Mouse (Mus musculus): ENCODE results near the gene Klhl32. TPM values are rescaled to one million over a fixed set of nuclear protein-coding genes. Genes with fewer than 3 reads are reported as not detected.
"Not testable (repeated sequence)": the region's sequence is repeated elsewhere in the genome, so short reads cannot be mapped to it uniquely, and the experiment has no call there.

Gene Klhl32
- polyA plus RNA-seq, 1 experiment from 2014 or later: 6.4 TPM

GRCm38 (mm10) chr4:24715559-24715958 lies 135.4 kb downstream of the Klhl32 start:
- WGBS: 71% methylated on average over 4 of the region's 4 CpGs
- DNase-seq (ENCODE audit: low spot score, missing footprints) (no peak), ATAC-seq (ENCODE audit: low FRiP score) (no peak)
- Histone ChIP-seq H3K4me3 (ENCODE audit: low read depth, low read length) (no peak overlapping the region), H3K9me3 (ENCODE audit: control insufficient read depth, low read length) (no peaks in the 10 kb centered on the region), H3K4me2 (no peak overlapping the region), H3K27me3 (ENCODE audit: control insufficient read depth, insufficient read depth, low read length) (no peaks in the 10 kb centered on the region), H3K27ac (ENCODE audit: low read depth, low read length) (no peak overlapping the region), H3K36me3 (ENCODE audit: control insufficient read depth, insufficient read depth, low read length) (no peaks in the 10 kb centered on the region), H3K4me1 (ENCODE audit: control insufficient read depth, insufficient read depth, low read length) (no peaks in the 10 kb centered on the region), H3K9ac (ENCODE audit: low read length) (no peak overlapping the region)

GRCm38 (mm10) chr4:24714367-24714766 lies 136.6 kb downstream of the Klhl32 start:
- ATAC-seq (ENCODE audit: low FRiP score): no peak
- no peaks in the 10 kb centered on the region for H3K4me1 ChIP-seq (ENCODE audit: control insufficient read depth, insufficient read depth, low read length)
- H3K4me3 ChIP-seq (ENCODE audit: low read depth, low read length): no peak overlapping the region
- H3K27ac ChIP-seq (ENCODE audit: low read depth, low read length): no peak overlapping the region
- no peak overlapping the region for H3K9ac ChIP-seq (ENCODE audit: low read length)
- no peak overlapping the region for H3K4me2 ChIP-seq
- DNase-seq (ENCODE audit: low spot score, missing footprints): no peak
- no peaks in the 10 kb centered on the region for H3K36me3 ChIP-seq (ENCODE audit: control insufficient read depth, insufficient read depth, low read length)
- H3K27me3 ChIP-seq (ENCODE audit: control insufficient read depth, insufficient read depth, low read length): no peaks in the 10 kb centered on the region
- WGBS: 84% methylated on average over 10 of the region's 10 CpGs
- H3K9me3 ChIP-seq (ENCODE audit: control insufficient read depth, low read length): no peaks in the 10 kb centered on the region

GRCm38 (mm10) chr4:24698528-24699117 lies 152.3 kb downstream of the Klhl32 start:
- 0 out of 2 replicates have a peak, but pooled peaks have one; percentile 48 for ATAC-seq (ENCODE audit: low FRiP score)
- DNase-seq (ENCODE audit: low spot score, missing footprints): peak; percentile 85
- 76% methylated on average over 7 of the region's 7 CpGs for WGBS

GRCm38 (mm10) chr4:24680080-24680479 lies 170.8 kb downstream of the Klhl32 start:
- no peak overlapping the region for H3K27ac ChIP-seq (ENCODE audit: low read depth, low read length)

More at GRCm38 (mm10) chr4:24698528-24699117, 152.3 kb downstream of the Klhl32 start:
- no peaks in the 10 kb centered on the region for H3K27me3 ChIP-seq (ENCODE audit: control insufficient read depth, insufficient read depth, low read length)
- H3K9me3 ChIP-seq (ENCODE audit: control insufficient read depth, low read length): no peaks in the 10 kb centered on the region
- H3K4me3 ChIP-seq (ENCODE audit: low read depth, low read length): no peak overlapping the region
- no peaks in the 10 kb centered on the region for H3K4me1 ChIP-seq (ENCODE audit: control insufficient read depth, insufficient read depth, low read length)
- no peak overlapping the region for H3K4me2 ChIP-seq
- H3K36me3 ChIP-seq (ENCODE audit: control insufficient read depth, insufficient read depth, low read length): no peaks in the 10 kb centered on the region
- H3K9ac ChIP-seq (ENCODE audit: low read length): no peak overlapping the region
- no peak overlapping the region for H3K27ac ChIP-seq (ENCODE audit: low read depth, low read length)

GRCm38 (mm10) chr4:24670007-24670406 lies 180.9 kb downstream of the Klhl32 start:
- no peak for DNase-seq (ENCODE audit: low spot score, missing footprints)
- Histone ChIP-seq H3K4me1 (ENCODE audit: control insufficient read depth, insufficient read depth, low read length) (no peaks in the 10 kb centered on the region), H3K4me2 (no peak overlapping the region), H3K36me3 (ENCODE audit: control insufficient read depth, insufficient read depth, low read length) (no peaks in the 10 kb centered on the region), H3K27ac (ENCODE audit: low read depth, low read length) (no peak overlapping the region), H3K9me3 (ENCODE audit: control insufficient read depth, low read length) (no peaks in the 10 kb centered on the region), H3K4me3 (ENCODE audit: low read depth, low read length) (no peak overlapping the region), H3K27me3 (ENCODE audit: control insufficient read depth, insufficient read depth, low read length) (no peaks in the 10 kb centered on the region), H3K9ac (ENCODE audit: low read length) (no peak overlapping the region)
- no peak for ATAC-seq (ENCODE audit: low FRiP score)
- 88% methylated on average over 10 of the region's 10 CpGs for whole genome bisulfite sequencing

More at GRCm38 (mm10) chr4:24680080-24680479, 170.8 kb downstream of the Klhl32 start:
- Histone ChIP-seq H3K4me2 (no peak overlapping the region), H3K4me1 (ENCODE audit: control insufficient read depth, insufficient read depth, low read length) (no peaks in the 10 kb centered on the region), H3K4me3 (ENCODE audit: low read depth, low read length) (no peak overlapping the region), H3K9ac (ENCODE audit: low read length) (no peak overlapping the region), H3K36me3 (ENCODE audit: control insufficient read depth, insufficient read depth, low read length) (no peaks in the 10 kb centered on the region), H3K27me3 (ENCODE audit: control insufficient read depth, insufficient read depth, low read length) (no peaks in the 10 kb centered on the region), H3K9me3 (ENCODE audit: control insufficient read depth, low read length) (no peaks in the 10 kb centered on the region)
- ATAC-seq (ENCODE audit: low FRiP score) (peak; percentile 68; the same call in 1 of the 2 replicates), DNase-seq (ENCODE audit: low spot score, missing footprints) (no peak)
- 54% methylated on average over 2 of the region's 2 CpGs for WGBS

- Histone ChIP-seq H3K36me3 (ENCODE audit: control insufficient read depth, insufficient read depth, low read length) (no peaks in the 10 kb centered on the region), H3K4me3 (ENCODE audit: low read depth, low read length) (no peak overlapping the region), H3K9ac (ENCODE audit: low read length) (no peak overlapping the region), H3K4me1 (ENCODE audit: control insufficient read depth, insufficient read depth, low read length) (no peaks in the 10 kb centered on the region), H3K4me2 (no peak overlapping the region), H3K27me3 (ENCODE audit: control insufficient read depth, insufficient read depth, low read length) (no peaks in the 10 kb centered on the region), H3K9me3 (ENCODE audit: control insufficient read depth, low read length) (no peaks in the 10 kb centered on the region), H3K27ac (ENCODE audit: low read depth, low read length) (no peak overlapping the region)
- 92% methylated on average over 6 of the region's 6 CpGs for WGBS
- no peak for ATAC-seq (ENCODE audit: low FRiP score)
- no peak for DNase-seq (ENCODE audit: low spot score, missing footprints)
Observed at GRCm38 (mm10) chr4:24659218-24659617, 191.7 kb downstream of the Klhl32 start.

- H3K9ac ChIP-seq (ENCODE audit: low read length); H3K27me3 ChIP-seq (ENCODE audit: control insufficient read depth, insufficient read depth, low read length); H3K4me3 ChIP-seq (ENCODE audit: low read depth, low read length); H3K4me2 ChIP-seq; H3K36me3 ChIP-seq (ENCODE audit: control insufficient read depth, insufficient read depth, low read length); H3K4me1 ChIP-seq (ENCODE audit: control insufficient read depth, insufficient read depth, low read length); DNase-seq (ENCODE audit: low spot score, missing footprints); ATAC-seq (ENCODE audit: low FRiP score); H3K9me3 ChIP-seq (ENCODE audit: control insufficient read depth, low read length); H3K27ac ChIP-seq (ENCODE audit: low read depth, low read length): not testable (repeated sequence)
- 96% methylated on average over 6 of the region's 8 CpGs for WGBS
Observed at GRCm38 (mm10) chr4:24644735-24645134, 206.2 kb downstream of the Klhl32 start.

- Histone ChIP-seq H3K9ac (ENCODE audit: low read length) (no peak overlapping the region), H3K27ac (ENCODE audit: low read depth, low read length) (no peak overlapping the region), H3K4me1 (ENCODE audit: control insufficient read depth, insufficient read depth, low read length) (no peaks in the 10 kb centered on the region), H3K4me2 (no peak overlapping the region), H3K9me3 (ENCODE audit: control insufficient read depth, low read length) (no peaks in the 10 kb centered on the region), H3K36me3 (ENCODE audit: control insufficient read depth, insufficient read depth, low read length) (no peaks in the 10 kb centered on the region), H3K27me3 (ENCODE audit: control insufficient read depth, insufficient read depth, low read length) (no peaks in the 10 kb centered on the region), H3K4me3 (ENCODE audit: low read depth, low read length) (no peak overlapping the region)
- ATAC-seq (ENCODE audit: low FRiP score): no peak
- 86% methylated on average over 2 of the region's 2 CpGs for WGBS
- DNase-seq (ENCODE audit: low spot score, missing footprints): no peak
Observed at GRCm38 (mm10) chr4:24642306-24642705, 208.6 kb downstream of the Klhl32 start.

- Histone ChIP-seq H3K9me3 (ENCODE audit: control insufficient read depth, low read length) (no peaks in the 10 kb centered on the region), H3K4me3 (ENCODE audit: low read depth, low read length) (no peak overlapping the region), H3K27me3 (ENCODE audit: control insufficient read depth, insufficient read depth, low read length) (no peaks in the 10 kb centered on the region), H3K36me3 (ENCODE audit: control insufficient read depth, insufficient read depth, low read length) (no peaks in the 10 kb centered on the region), H3K9ac (ENCODE audit: low read length) (no peak overlapping the region), H3K4me2 (no peak overlapping the region), H3K27ac (ENCODE audit: low read depth, low read length) (0 out of 2 replicates have a peak overlapping the region, but pooled peaks have one; percentile 2), H3K4me1 (ENCODE audit: control insufficient read depth, insufficient read depth, low read length) (0 out of 2 replicates have a peak, but pooled peaks cover 2% of the 10 kb centered on the region)
- 73% methylated on average over 9 of the region's 9 CpGs for WGBS
- DNase-seq (ENCODE audit: low spot score, missing footprints) (no peak), ATAC-seq (ENCODE audit: low FRiP score) (peak; percentile 85)
Observed at GRCm38 (mm10) chr4:24631177-24631911, 219.6 kb downstream of the Klhl32 start.
